Mouse (Mus musculus) left cerebral cortex, adult 9 months (tissue): Measurements from ENCODE around the gene Ptprn2.
A peak's percentile ranks its signal among the peaks of the same experiment; 100 is the strongest.

Source experiments
- DNase-seq, 2 experiments: peaks; one replicate each; pipeline ENCODE4 v3.0.0; 2022; ENCODE audit warnings: low spot score in 2 of 2

Gene Ptprn2

DNA sequence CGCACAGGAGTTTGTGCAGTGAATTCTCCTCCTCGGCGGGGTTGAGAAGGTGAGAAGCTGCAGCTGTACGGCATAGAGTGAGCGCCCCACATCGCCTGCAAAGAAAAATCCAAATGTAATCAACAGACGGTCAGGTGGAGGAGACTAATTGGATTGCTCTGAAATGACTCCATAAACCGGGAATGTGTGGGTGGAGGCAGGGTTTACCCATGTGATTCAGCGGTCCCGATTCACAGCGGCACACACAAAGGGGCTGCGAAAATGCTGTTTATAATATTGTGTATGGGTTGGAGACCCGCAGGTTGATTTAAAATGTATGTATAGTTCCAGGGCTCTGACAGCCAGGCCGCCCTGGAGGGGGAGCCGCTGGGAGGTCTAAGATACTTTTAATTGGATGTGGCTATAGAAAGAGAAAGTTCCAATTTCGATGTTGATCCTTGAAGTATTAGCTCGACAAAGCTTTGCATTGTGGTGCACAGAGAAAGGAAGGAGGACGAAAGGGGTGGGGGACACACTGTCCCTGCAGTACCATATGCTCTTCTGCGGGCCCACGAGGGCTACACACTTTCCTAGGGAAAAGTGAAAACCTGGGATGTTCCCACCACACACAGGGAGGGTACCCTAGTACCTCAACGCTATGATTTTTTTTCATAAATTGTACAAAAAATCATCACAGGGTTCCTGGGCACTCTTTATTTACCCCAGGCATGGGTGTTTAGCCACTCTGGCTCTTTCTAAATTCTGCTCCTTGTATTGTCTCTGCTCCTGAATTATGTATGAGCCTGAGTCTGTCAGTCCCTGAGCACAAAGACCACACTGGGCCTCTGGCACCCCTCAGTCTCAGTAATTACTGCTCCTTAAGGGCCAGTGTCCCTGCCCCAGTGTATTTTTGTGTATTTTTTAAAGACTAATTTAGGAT lies 568.6 kb downstream of the Ptprn2 start:
- DNase-seq: peak in 1 of 2 experiments; percentile 47

DNA sequence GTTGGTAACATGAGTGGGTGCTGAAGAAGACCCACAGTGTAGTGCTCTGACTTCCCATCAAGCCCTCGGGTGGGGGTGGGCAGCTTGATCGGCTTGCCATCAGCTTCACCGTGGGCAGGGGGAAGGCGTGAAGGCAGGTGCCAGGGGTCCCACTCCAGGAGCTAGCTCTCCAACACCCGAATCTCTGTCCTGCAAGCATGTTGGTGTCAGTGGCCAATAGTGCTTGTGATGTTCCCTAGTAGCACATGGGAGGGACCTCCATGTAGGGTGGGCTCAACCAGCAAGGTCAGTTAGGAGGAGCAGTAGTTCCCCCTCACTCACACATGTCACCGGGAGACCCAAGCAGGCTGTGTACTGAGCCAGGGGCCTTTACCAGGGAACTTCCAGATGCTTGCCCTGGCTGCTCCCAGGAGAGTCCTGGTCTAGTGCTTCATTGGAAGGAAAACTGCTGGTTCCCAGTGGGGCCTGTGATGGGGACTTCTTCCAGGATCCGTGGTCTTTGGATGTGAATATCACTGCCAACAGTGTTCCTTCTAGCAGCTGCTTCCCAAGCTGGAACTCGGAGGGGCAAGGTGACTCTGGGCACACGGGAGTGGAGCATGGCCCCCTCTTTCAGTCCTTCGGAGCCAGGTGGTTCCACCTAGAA lies 569.5 kb downstream of the Ptprn2 start:
- DNase-seq: no peak

DNA sequence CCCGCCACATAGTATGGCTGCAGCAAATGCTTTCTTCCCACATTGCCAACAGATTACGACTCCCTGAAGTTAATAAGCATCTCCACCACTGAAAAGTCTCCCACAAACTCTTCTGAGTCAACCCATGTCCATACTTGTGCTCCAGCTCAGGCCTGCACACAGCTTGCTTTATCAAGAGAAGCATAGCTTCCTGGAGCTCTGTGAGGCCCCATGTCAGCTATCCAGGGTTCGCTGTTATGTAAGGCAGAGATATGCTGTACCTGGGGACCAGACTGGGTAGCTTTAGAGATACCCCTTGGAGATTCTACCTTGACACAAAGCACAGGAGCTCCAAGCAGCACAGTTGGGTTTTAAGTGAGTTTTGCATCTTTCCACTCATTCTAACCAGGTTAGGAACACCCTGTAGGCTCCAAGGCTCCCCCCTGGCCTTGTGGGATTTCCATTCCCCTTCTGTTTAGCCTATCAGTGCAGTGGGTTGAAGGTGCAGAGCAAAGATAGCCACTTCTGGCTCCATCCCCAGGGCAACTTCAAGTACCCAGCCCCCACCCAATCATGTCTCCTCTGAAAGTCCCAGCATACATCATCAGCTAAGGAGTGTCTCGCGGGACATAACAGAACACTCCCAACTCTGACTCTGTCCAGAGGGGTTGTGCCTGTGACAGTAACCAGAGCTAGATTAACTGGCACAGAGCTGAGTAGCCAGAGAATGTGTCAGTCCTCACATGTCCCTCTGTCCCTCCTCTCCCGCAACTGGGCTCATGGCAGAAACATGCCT lies 572.9 kb downstream of the Ptprn2 start:
- DNase-seq: no peak

DNA sequence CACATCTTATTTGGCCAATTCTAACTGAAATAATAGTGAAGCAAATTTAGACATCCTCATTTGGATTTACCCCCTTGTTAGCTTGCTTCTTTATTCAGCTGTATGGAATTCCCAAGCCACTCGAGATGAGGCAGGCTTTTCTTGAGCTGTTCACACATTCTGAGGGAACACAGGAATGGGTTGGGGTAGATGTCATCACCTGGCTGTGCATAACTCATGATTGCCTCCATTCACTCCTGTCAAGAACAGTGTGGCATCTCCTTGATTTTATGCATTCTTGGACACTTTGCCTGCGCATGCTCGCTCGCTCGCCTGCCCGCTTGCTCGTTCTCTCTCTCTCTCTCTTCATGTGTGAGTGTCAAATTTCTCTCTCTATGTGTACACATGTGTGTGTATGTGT lies 573.5 kb downstream of the Ptprn2 start:
- no peak for DNase-seq

DNA sequence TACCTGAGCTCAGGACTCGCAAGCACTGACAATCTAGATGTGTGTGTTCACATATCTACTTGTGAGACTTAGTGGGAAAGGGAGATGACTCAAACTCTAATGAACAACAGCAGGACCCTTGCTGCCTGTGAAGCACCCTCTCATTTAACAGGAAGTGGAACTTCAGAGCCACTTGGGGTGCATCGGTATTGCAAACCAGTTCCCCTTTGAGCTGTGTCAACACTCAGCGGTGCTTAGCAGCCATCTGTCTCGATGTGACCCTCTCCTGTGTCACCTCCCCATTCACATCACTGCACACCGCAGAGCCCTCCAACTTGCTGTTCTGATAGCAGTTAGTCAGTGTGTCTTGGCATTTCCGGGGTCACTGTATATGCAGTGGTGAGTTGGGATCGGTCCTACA lies 592.1 kb downstream of the Ptprn2 start:
- DNase-seq: no peak

DNA sequence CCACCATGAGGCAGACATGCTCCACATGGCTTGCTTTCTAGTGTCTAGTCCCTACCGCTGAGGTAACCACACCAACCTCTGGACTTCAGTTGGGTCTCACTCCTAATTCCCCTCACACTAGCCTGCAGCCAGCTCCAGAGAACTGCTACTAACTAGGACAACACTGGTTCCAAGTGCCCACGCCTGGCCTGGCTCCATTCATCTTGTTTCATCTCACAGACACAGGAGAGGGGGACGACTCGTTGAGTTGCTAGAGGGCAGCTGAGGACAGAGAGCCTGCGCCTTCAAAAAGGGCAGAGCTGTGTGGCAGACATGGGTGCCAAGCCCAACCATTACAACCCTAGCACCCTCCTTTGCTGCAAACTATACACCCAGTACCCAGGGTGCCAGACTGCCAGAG lies 593.4 kb downstream of the Ptprn2 start:
- DNase-seq: peak in 1 of 2 experiments; percentile 47

DNA sequence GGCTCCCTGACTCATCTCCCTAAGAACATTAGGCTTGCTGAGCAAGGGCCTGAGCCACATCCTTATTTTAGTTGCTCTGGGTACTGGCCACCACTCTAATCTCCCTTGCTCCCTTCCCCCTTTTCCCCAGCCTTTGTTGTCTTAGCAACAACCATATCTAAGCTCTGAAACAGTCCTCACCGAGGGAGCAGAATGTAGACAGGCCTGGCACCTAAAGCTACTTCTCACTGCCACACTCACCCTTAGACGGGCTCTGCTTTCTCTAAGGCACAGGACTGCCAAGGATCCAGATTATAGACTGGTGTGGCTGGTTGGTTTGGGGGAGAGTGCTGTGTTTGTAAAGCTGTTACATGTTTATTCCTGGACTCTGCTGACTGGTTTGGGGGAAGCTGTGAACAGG lies 594.2 kb downstream of the Ptprn2 start:
- DNase-seq: no peak

DNA sequence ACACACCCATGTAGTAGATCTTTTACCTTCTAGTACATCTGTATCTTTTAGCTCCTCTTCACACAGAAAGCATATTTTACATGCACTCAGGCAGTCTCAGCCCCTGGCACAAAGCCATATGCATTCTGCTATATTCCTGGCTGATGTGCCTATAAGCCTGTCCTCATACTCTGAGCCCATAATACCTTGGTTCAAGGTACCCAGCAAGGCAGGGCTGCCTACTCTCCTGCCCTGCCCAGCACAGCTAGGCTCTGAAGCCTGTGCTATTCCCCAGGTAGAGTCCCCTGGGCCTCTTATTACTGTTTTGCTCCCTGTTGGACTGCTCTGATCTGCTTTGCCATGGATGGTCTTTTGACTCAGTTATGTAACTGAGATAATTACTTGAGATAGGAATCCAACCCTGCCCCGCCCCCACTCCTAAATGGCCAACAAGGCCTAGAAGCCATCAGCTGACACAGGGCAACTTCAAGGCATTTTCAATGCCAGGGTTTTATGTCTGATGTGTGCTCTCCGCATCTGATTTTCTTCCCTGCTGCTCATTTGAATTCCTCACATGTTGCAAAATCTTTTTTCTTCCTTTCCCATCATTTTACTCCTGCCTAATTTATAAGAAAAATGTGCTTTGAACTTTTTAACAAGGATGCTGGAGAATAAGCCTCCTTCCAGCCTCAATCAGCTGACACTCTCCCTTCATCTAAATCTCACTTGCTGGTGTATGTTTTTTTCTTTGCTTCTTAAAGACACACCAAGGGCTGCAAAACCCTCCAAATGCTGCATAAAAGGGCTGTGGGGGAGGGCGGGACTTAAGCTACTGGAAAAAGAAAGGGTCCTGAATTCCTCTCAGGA lies 598.6 kb downstream of the Ptprn2 start:
- no peak for DNase-seq

DNA sequence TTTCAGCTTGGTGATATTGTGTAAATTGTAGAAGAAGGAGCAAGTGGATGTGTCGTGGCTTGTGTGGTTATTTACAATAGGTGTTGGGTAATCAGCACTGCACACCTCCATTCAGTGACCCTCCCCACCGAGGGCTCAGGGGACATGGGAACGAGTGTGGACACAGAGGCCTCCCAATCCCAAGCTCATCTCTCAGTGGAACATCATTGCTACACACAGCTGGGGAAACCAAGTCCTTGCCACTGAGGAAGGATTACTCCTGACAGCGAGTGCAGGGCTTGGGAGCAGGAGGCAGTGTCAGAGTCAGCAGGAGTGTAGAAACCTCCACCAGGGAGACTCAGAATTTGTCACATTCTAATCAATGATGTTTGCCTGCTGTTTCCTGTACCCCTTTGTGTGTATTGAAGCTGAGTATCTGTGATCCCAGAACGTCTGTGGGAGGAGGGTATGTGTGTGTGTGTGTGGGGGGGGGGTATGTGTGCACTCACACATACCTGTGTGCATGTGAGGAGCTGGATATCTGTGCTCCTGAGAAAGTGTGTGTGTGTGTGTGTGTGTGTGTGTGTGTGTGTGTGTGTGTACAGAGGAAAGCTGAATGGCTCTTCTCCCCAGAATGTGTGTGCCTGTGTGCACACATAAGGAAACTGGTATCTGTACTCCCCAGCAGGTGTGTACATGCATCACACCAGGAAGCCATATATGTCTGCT lies 599.3 kb downstream of the Ptprn2 start:
- no peak for DNase-seq

DNA sequence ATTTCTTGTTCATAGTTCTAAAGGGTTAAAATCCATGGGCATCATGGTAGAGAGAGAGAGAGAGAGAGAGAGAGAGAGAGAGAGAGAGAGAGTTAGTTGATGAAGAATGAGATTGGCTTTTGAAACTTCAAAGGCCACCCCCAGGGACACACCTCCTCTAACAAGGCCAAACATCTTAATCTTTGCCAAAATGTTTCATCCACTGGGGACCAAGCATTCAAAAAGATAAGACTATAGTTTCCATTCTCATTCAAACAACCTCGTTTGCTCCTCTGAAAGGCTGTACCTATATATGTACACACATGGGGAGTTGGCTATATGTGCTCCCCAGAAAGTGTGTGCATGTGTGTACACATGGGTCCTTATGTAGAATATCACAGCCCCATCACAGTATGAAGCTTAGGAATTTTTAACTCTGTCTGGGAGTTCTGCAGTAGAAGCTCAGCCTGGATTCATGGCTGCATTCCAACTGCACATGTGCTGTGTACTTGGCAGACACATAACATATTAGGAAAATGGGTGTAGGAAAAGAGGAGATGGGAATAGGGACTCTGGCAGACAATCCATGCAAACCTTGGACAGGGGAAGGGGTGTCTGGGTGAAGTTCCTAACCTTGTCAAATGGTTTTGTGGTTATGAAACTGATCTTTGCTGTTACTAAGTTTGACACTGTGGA lies 600.3 kb downstream of the Ptprn2 start:
- DNase-seq: no peak

DNA sequence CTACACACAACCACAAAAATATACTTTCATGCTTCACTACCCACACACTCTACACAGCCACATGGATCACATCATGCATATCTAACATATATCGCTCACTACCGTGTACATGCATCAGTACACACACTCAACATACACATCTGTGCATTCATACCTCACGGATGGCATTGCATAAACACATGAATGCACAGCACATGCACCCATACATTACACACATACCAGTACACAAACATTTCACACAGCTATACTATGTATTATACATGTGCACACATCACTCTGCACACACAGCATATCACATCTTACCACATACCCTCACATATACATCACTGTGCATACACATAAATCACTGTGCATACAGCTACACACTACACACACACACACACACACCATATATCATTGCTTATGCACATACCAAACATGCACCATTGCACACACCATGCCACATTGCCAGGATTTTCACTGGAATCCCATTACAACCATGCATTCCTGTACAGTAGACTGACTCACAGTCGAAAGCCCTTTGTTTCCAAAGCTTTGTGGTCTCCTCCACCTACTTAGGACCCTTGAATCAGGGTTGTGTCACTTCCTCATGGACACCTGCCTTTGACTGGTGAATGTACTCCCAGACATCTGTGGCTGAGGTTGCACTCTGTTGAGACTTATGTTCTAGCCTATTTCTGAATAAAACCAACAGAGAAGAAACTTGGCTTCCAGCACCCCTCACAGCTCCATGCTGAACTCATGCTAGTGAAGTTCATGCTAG lies 607.0 kb downstream of the Ptprn2 start:
- no peak for DNase-seq

DNA sequence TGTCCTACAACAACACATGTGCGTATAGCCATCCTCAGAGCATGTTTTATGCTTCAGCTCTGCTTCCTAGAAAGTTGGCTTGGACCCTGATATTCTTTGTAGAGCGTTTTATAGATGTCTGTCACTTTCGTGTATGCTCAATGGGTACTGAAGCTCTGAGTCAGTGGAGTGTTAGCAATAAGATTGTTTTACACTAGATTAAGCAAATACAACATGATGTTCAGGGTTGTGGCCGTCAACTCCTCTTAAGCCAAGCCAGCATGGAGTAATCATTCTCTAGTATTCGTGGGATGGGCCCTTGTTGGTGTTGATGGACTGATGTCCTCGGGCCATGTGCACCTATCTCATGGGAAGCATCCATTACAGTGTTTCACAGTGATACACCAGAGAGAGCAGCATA lies 610.4 kb downstream of the Ptprn2 start:
- no peak for DNase-seq

DNA sequence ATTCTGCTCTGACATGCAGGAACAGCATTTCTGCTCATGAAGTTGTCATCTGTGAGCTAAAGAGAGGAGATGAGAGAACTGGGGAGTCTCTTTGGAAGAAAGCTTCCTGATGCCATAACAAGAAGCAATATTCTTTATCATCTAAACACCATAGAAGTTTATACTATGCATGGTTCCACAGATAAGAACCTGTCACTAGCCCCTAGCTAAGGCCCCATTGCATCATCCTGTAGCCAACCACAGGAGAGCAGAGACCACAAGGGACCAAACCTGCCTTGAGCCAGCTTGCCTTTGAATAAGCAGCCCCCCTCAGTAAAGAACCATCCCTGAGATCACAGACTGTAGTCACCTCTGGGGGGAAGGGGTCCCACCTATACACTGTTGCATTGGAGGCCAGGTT lies 612.8 kb downstream of the Ptprn2 start:
- no peak for DNase-seq

DNA sequence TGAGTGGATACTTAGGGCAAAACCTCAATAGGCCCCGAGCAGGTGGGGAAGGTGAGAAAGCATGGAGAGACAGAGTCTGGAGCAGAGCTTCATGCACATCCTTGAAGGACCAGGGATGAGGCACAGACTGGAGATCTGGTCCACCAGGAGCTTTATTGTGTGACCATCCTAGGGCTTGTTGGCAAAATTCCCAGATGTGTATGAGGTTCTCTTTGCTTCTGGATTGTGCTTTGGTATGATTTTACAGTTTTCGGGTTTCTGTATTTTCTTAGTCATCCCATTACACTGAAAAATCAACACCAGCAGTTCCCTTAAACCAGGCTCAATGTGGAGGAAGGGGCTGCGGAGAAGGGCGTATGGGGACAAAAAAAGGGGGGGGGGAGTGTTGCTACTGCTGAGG lies 621.2 kb downstream of the Ptprn2 start:
- DNase-seq: no peak

DNA sequence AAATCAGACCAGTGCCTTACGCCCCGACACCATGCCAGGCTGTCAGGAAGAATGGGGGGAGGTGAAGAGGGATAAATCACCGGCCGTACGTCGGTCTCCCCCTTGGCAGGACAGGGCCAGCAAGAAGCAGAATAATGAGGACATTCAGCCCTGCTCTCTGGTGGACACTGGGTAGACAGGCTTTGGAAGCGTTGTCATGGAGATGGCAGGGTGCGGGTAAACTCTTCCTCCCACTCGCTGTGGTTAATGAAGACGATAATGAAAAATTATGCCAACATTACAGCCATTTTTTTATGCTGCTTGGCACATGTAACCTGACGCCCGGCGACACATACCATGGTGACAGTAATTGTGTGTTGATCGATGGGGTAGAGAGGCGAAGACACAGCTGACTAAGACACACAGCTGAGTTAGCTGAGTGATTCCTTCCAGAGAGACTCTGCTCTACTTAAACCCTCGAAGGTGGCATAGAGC lies 621.7 kb downstream of the Ptprn2 start:
- peak; percentile 51 to 52 for DNase-seq

DNA sequence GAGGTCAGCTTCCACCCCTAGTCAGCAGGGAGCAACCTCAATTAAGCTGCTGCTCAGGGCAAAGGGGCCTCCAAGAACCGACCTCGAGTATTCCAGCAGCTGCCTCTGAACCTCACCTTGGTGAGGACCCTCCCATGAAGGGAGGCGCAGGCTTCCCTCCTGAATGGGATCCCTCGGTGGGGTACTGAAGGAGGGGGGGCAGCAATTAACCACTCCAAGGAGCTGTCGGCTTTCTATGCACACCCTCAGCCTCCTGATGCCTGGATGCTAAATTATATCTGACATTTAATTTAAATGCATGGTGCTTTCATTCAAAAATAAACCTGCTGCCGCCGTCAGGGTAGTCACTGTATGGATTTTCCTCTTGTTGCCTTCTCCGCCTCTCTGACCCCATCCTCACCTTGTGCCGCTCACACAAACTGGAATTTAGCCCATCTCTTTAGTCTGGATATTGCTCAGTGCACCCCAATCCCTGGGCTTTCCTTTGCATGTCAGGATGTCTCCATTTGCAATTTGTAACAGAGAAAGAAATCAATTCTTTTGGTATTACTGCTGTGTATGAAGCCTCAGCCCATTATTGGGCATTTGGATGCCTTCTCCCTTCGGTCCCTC lies 629.8 kb downstream of the Ptprn2 start:
- no peak for DNase-seq

DNA sequence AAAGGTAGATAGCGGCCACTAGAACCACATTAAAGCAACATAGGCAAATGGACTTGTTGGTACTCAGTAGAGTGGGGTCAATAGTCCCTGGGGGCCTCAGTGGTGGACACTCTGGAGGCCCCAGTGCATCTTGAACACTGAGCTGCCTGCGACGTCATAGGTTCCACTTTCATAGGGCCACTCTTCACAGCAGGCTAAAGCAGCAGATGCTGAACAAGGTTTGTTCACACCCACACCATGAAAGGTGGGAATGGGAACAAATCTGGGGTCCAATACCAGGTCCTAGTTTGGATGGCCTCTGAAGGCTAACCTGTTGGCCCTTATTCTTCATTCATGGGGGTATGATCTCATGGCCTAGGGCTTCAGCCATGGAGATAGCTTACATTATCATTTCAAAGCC lies 641.6 kb downstream of the Ptprn2 start:
- no peak for DNase-seq

DNA sequence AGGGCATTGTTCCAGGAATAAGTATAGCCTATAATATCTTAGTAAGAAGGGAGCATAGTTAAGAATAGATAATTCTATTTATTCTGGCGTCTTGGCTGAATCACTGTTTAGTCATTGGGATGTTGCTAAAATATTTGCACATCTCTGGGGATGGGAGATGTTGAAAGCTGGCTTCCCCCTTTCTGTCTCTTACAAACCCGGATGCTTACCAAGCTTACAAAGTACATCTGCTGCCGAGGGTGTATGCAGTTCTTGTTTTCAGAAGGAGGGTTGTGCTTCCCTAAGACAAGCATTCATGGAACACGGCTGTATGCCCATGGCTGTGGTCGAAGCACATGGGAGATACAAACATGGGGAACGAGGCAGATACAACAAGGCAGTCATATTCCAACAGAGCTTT lies 642.0 kb downstream of the Ptprn2 start:
- DNase-seq: peak; percentile 42 to 56

DNA sequence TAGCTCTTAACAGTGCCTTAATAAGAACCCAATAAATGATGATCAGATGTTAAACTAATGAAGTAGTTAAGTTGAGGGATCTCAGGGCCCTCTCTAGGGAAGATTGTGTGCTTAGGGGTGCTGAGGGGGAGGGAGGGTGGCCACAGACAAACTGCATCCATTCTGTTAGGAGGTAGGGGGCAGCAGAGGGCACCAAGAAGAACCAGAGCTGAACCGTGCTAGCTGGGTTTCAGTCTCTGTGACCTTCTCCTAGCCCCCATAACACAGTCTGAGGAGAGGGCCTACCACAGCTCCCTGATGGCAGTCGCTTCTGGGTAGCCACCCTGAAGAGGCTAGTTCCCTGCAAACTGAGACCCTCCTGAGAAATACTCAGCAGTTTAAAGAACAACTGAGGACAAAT lies 646.6 kb downstream of the Ptprn2 start:
- no peak for DNase-seq
